Mouse (Mus musculus): Measurements from ENCODE around the gene Slc26a9.
"Not testable (repeated sequence)": the region's sequence is repeated elsewhere in the genome, so short reads cannot be mapped to it uniquely, and the experiment has no call there.

The Slc26a9 gene

GRCm38 (mm10) chr1:131769296-131769695 is 25.5 kb downstream of the Slc26a9 start:
- DNase-seq (ENCODE audit: low read depth) = no peak

- no peak for DNase-seq (ENCODE audit: low read depth)
Observed at GRCm38 (mm10) chr1:131770656-131771055, 26.8 kb downstream of the Slc26a9 start.

- DNase-seq (ENCODE audit: low read depth) = no peak
Observed at GRCm38 (mm10) chr1:131771440-131771839, 27.6 kb downstream of the Slc26a9 start.

GRCm38 (mm10) chr1:131794591-131794990 is 50.8 kb downstream of the Slc26a9 start:
- DNase-seq (ENCODE audit: low read depth) = no peak

GRCm38 (mm10) chr1:131795171-131795570 is 51.3 kb downstream of the Slc26a9 start:
- no peak for DNase-seq (ENCODE audit: low read depth)

- no peak for DNase-seq (ENCODE audit: low read depth)
Observed at GRCm38 (mm10) chr1:131797202-131797909, 53.5 kb downstream of the Slc26a9 start, which contains the start of gene Pm20d1. Gene Pm20d1, plus strand, starts transcription at chr1:131797381.

GRCm38 (mm10) chr1:131800001-131800400 is 56.2 kb downstream of the Slc26a9 start:
- DNase-seq (ENCODE audit: low read depth) = no peak

- DNase-seq (ENCODE audit: low read depth) = no peak
Observed at GRCm38 (mm10) chr1:131801071-131801470, 57.2 kb downstream of the Slc26a9 start.

- DNase-seq (ENCODE audit: low read depth) = no peak
Observed at GRCm38 (mm10) chr1:131802652-131803051, 58.8 kb downstream of the Slc26a9 start.

GRCm38 (mm10) chr1:131804166-131804565 is 60.3 kb downstream of the Slc26a9 start:
- DNase-seq (ENCODE audit: low read depth) = no peak

GRCm38 (mm10) chr1:131808986-131809385 is 65.2 kb downstream of the Slc26a9 start:
- DNase-seq (ENCODE audit: low read depth) = no peak

- no peak for DNase-seq (ENCODE audit: low read depth)
Observed at GRCm38 (mm10) chr1:131809651-131810050, 65.8 kb downstream of the Slc26a9 start.

- no peak for DNase-seq (ENCODE audit: low read depth)
Observed at GRCm38 (mm10) chr1:131811393-131811792, 67.6 kb downstream of the Slc26a9 start.

- DNase-seq (ENCODE audit: low read depth) = no peak
Observed at GRCm38 (mm10) chr1:131812006-131812405, 68.2 kb downstream of the Slc26a9 start.

GRCm38 (mm10) chr1:131812631-131813295 is 68.9 kb downstream of the Slc26a9 start:
- DNase-seq (ENCODE audit: low read depth) = no peak

GRCm38 (mm10) chr1:131813731-131814130 is 69.9 kb downstream of the Slc26a9 start:
- no peak for DNase-seq (ENCODE audit: low read depth)

- no peak for DNase-seq (ENCODE audit: low read depth)
Observed at GRCm38 (mm10) chr1:131814191-131814590, 70.4 kb downstream of the Slc26a9 start.

- no peak for DNase-seq (ENCODE audit: low read depth)
Observed at GRCm38 (mm10) chr1:131816886-131817285, 73.1 kb downstream of the Slc26a9 start.

- not testable (repeated sequence) for DNase-seq (ENCODE audit: low read depth)
Observed at GRCm38 (mm10) chr1:131820353-131820752, 76.5 kb downstream of the Slc26a9 start.

GRCm38 (mm10) chr1:131820887-131821328 is 77.1 kb downstream of the Slc26a9 start:
- DNase-seq (ENCODE audit: low read depth) = no peak

Measured in c-Kit-positive CD71-negative TER-119-negative erythroid progenitor cells, embryonic 14.5 days (primary cell).